Mouse (Mus musculus): ENCODE measurements around the gene Klk8.

GRCm38 (mm10) chr7:43785286-43785685 is 12.1 kb upstream of the Klk8 start:
- TF ChIP-seq EP300 (optimal IDR thresholded peaks at IDR 0.05): no peak
- TF ChIP-seq CTCF (IDR thresholded peaks at IDR 0.05; ENCODE audit: low read depth): peak; percentile 61

Measured in stomach, postnatal 0 days (tissue).